Mouse (Mus musculus) adrenal gland (tissue): ENCODE results near the gene Rtf2.

ENCODE experiments used
- intact Hi-C: fragments of 180-260 bp; cut with DNase I; formaldehyde crosslinking; loops from one replicate; pipeline ENCODE4 v1.15.1; 2025

Gene Rtf2

GRCm38 (mm10) chr2:172433746-172434145, 6.6 kb upstream of the Rtf2 start:
- intact Hi-C loops: no loop called here

- intact Hi-C loops: no loop called here
Observed at GRCm38 (mm10) chr2:172437371-172437952, 2.9 kb upstream of the Rtf2 start.

GRCm38 (mm10) chr2:172440640-172441005, 267 bp downstream of the Rtf2 start:
- intact Hi-C loops: loop anchor here (5.0 to 10.0 kb wide), 3 partner anchors 68 to 216 kb away; partner anchors contain the start of genes Aurka, Cstf1 and Fam210b

GRCm38 (mm10) chr2:172441176-172441575, 820 bp downstream of the Rtf2 start:
- intact Hi-C loops: loop anchor here (5.0 to 10.0 kb wide), 3 partner anchors 69 to 216 kb away; partner anchors contain the start of genes Aurka, Cstf1 and Fam210b

GRCm38 (mm10) chr2:172445617-172446016, 5.3 kb downstream of the Rtf2 start:
- intact Hi-C loops: loop anchor here (10.0 kb wide), 1 partner anchor 221 kb away; no protein-coding TSS in a partner anchor

GRCm38 (mm10) chr2:172447317-172447716, 7.0 kb downstream of the Rtf2 start:
- intact Hi-C loops: loop anchor here (10.0 kb wide), 1 partner anchor 223 kb away; no protein-coding TSS in a partner anchor

- intact Hi-C loops: loop anchor here (10.0 kb wide), 1 partner anchor 224 kb away; no protein-coding TSS in a partner anchor
Observed at GRCm38 (mm10) chr2:172448329-172448728, 8.0 kb downstream of the Rtf2 start.

- intact Hi-C loops: no loop called here
Observed at GRCm38 (mm10) chr2:172450640-172451039, 10.3 kb downstream of the Rtf2 start.

GRCm38 (mm10) chr2:172452031-172452430, 11.7 kb downstream of the Rtf2 start:
- intact Hi-C loops: no loop called here

- intact Hi-C loops: no loop called here
Observed at GRCm38 (mm10) chr2:172452458-172452857, 12.1 kb downstream of the Rtf2 start.

GRCm38 (mm10) chr2:172458496-172458895, 18.1 kb downstream of the Rtf2 start, which contains the start of gene Gcnt7:
TSS of gene Gcnt7 (minus strand) at chr2:172458596.
- intact Hi-C loops: no loop called here

- intact Hi-C loops: no loop called here
Observed at GRCm38 (mm10) chr2:172460647-172461046, 20.3 kb downstream of the Rtf2 start.

GRCm38 (mm10) chr2:172462813-172463212, 22.5 kb downstream of the Rtf2 start:
- intact Hi-C loops: no loop called here

GRCm38 (mm10) chr2:172466427-172467132, 26.2 kb downstream of the Rtf2 start:
- intact Hi-C loops: no loop called here

GRCm38 (mm10) chr2:172467206-172467605, 26.9 kb downstream of the Rtf2 start:
- intact Hi-C loops: no loop called here

- intact Hi-C loops: no loop called here
Observed at GRCm38 (mm10) chr2:172468346-172468819, 28.0 kb downstream of the Rtf2 start.

GRCm38 (mm10) chr2:172472318-172472717, 32.0 kb downstream of the Rtf2 start, which contains the start of gene Fam209:
TSS of gene Fam209 (plus strand) at chr2:172472520.
- intact Hi-C loops: loop anchor here (10.0 kb wide), 1 partner anchor 522 kb away; no protein-coding TSS in a partner anchor

- intact Hi-C loops: loop anchor here (10.0 kb wide), 1 partner anchor 521 kb away; no protein-coding TSS in a partner anchor
Observed at GRCm38 (mm10) chr2:172473591-172473990, 33.2 kb downstream of the Rtf2 start.

GRCm38 (mm10) chr2:172474970-172475369, 34.6 kb downstream of the Rtf2 start:
- intact Hi-C loops: loop anchor here (5.0 to 10.0 kb wide), 2 partner anchors 282 to 520 kb away; no protein-coding TSS in a partner anchor

GRCm38 (mm10) chr2:172476707-172477260, 36.4 kb downstream of the Rtf2 start:
- intact Hi-C loops: loop anchor here (5.0 to 10.0 kb wide), 2 partner anchors 281 to 518 kb away; no protein-coding TSS in a partner anchor

- intact Hi-C loops: loop anchor here (5.0 to 10.0 kb wide), 2 partner anchors 280 to 517 kb away; no protein-coding TSS in a partner anchor
Observed at GRCm38 (mm10) chr2:172477350-172477749, 37.0 kb downstream of the Rtf2 start.
